Mouse (Mus musculus) heart, adult 2 months (tissue): ENCODE measurements around the gene Taf1d.

Experiments
- CTCF ChIP-seq: fragments of 200-600 bp; IDR thresholded peaks from 2 replicates; pipeline ENCODE4 v1.8.1; 2022; ENCODE audit warnings: antibody characterized with exemption, mild to moderate bottlenecking, moderate library complexity
- POLR2A ChIP-seq: fragments of 200-500 bp; IDR thresholded peaks from 2 replicates; pipeline ENCODE4 v1.6.1; 2011; ENCODE audit warnings: mild to moderate bottlenecking, low read depth, low read length, control low read depth; ENCODE audit not compliant: insufficient read depth

DNA sequence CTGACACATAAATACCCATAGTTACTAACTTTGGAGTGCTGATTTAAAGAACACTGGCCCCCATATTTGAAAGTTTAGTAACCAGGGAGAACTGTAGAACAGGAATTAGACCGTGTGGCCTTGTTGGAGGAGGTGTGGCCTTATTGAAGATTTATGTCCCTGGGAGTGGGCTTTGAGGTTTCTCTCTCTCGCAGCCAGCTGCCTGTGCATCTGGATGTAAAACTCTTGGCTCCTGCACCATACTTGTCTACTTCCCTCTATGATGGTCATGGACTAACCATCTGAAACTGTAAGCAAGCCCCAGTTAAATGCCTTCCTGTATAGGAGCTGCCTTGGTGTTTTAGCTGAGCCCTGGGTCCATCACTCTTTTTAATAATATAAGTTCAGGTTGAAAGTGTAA is 7.6 kb upstream of the Taf1d start:
- TF ChIP-seq CTCF (no peak), POLR2A (no peak)
